Mouse (Mus musculus): ENCODE measurements around the gene Commd6. TPM values are rescaled to one million over a fixed set of nuclear protein-coding genes. Genes with fewer than 3 reads are reported as not detected.

Gene Commd6
- total and polyA plus RNA-seq, 2 experiments, result 20.7 to 43.6 TPM

DNA sequence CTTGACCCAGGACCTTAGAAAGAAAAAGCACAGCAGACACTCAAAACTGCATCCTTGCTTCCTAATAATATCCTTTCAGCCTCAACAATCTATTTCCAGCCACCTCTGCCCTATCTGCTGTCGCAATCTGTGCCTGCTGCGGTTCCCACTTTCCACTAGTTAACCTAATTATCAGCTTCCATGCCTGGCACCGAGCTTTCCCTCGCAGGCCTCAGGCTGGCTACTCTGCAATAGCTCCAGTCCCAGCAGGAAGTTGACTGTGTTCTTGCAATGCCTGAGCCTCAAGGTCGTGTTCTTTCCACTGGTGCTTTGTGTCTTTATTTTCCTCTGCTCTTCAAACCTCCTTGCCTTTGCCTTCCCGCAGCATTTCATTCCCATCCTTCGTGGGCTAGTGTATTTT, 54.4 kb downstream of the Commd6 start:
- Histone ChIP-seq H3K9ac (ENCODE audit: low read depth, low read length) (no peak overlapping the region), H3K79me2 (ENCODE audit: control insufficient read depth, insufficient read depth, low read length) (no peaks in the 10 kb centered on the region), H3K4me3 (ENCODE audit: insufficient read depth, low read depth, low read length) (no peak overlapping the region), H3K27me3 (ENCODE audit: control insufficient read depth, insufficient read depth, low read length) (no peaks in the 10 kb centered on the region), H3K27ac (replicated peaks; ENCODE audit: insufficient read depth, low read depth, low read length) (no peak overlapping the region), H3K4me1 (ENCODE audit: control insufficient read depth, insufficient read depth, low read length) (no peaks in the 10 kb centered on the region; the same call in 1 of the 2 replicates), H3K36me3 (ENCODE audit: control insufficient read depth, insufficient read depth, low read length) (no peaks in the 10 kb centered on the region)
- 50% methylated on average over 7 of the region's 7 CpGs for WGBS
- TF ChIP-seq CTCF (IDR thresholded peaks at IDR 0.05; ENCODE audit: low read depth, low read length), result no peak
- no peak for TF ChIP-seq POLR2A (IDR thresholded peaks at IDR 0.05; ENCODE audit: extremely low read depth, insufficient read depth, low read length)
- no peak for DNase-seq (ENCODE audit: extremely low read depth, low read depth, low spot score)

Other genes with a start within 250 kb of the Commd6 start
- gene Tbc1d4, start 31.5 kb downstream of the Commd6 start, total RNA-seq (2014; rRNA removed), result 2.6 and 3.2 TPM in 2 replicates
- 0.82 and 1.0 TPM in 2 replicates for gene Tbc1d4, start 31.5 kb downstream of the Commd6 start, polyA plus RNA-seq (2012; rRNA removed)
- gene Uchl3, start 13.3 kb upstream of the Commd6 start, total RNA-seq (2014; rRNA removed), result 25.4 and 27.7 TPM in 2 replicates
- gene Uchl3, start 13.3 kb upstream of the Commd6 start, polyA plus RNA-seq (2012; rRNA removed), result 8.9 and 11.1 TPM in 2 replicates
- gene Gm9922, start 89.1 kb upstream of the Commd6 start, total RNA-seq (2014; rRNA removed), result not detected in 2 replicates
- gene Gm9922, start 89.1 kb upstream of the Commd6 start, polyA plus RNA-seq (2012; rRNA removed), result not detected in 2 replicates
- 27.1 and 30.0 TPM in 2 replicates for gene Lmo7, start 89.3 kb upstream of the Commd6 start, total RNA-seq (2014; rRNA removed)
- gene Lmo7, start 89.3 kb upstream of the Commd6 start, polyA plus RNA-seq (2012; rRNA removed), result 7.1 and 8.3 TPM in 2 replicates

Data from liver, adult 2 months (tissue).